Mouse (Mus musculus) bone marrow macrophage, adult 2 months (primary cell): ENCODE results near the gene Spsb3.

Experiments
- CTCF ChIP-seq: IDR thresholded peaks from 2 replicates; pipeline ENCODE4 v1.5.1; 2012; ENCODE audit warnings: low read depth, mild to moderate bottlenecking, low read length, moderate library complexity
- POLR2A ChIP-seq: IDR thresholded peaks from 2 replicates; pipeline ENCODE4 v1.6.1; 2012; ENCODE audit warnings: mild to moderate bottlenecking, low read depth, low read length, borderline replicate concordance

GRCm38 (mm10) chr17:24935666-24936065, 49.2 kb downstream of the Spsb3 start:
- TF ChIP-seq CTCF = no peak
- no peak for TF ChIP-seq POLR2A
